In genomic region chr14:100286586-100287241, GRCm38 (mm10) we compare ENCODE assay signal across 9 mouse cellular contexts. TPM values are rescaled to one million over a fixed set of nuclear protein-coding genes. Genes with fewer than 3 reads are reported as not detected.
DNase-seq lines count a peak whose midpoint lies in the region; ATAC-seq and TF ChIP-seq lines count a peak whose summit lies in the region.
"Had no signal": no experiment of that assay in that cellular context is flagged by ENCODE, and none has a peak within 500 bp of the region (broad histone marks: within the 10 kb centered on the region; RNA-seq: fewer than 3 reads in every experiment).

No protein-coding gene starts in this region.

- WGBS in kidney, embryonic 14.5 days: 5% methylated on average over 19 of the region's 19 CpGs
- WGBS in heart, embryonic 10.5 days: 7% methylated on average over 19 of the region's 19 CpGs

- H3K9ac ChIP-seq in kidney, embryonic 14.5 days (ENCODE audit: low read depth, low read length): peak overlapping the region; percentile 61; the same call in 1 of the 2 replicates

- peak overlapping the region; percentile 84; the same call in 1 of the 2 replicates for H3K27ac ChIP-seq in kidney, embryonic 14.5 days (ENCODE audit: low read depth, low read length)
- H3K27ac ChIP-seq in cortical plate, adult 2 months (ENCODE audit: insufficient read depth, low read length): 0 out of 2 replicates have a peak overlapping the region, but pooled peaks have one; percentile 24
- peak overlapping the region; percentile 90 for H3K27ac ChIP-seq in heart, embryonic 10.5 days

- H3K4me2 ChIP-seq in kidney, embryonic 14.5 days (replicated peaks; ENCODE audit: low read depth, low read length): peak overlapping the region; percentile 89

- H3K9me3 ChIP-seq in kidney, embryonic 14.5 days (ENCODE audit: control insufficient read depth, low read length): no peaks in the 10 kb centered on the region
- H3K9me3 ChIP-seq in heart, embryonic 10.5 days: no peaks in the 10 kb centered on the region

- no peaks in the 10 kb centered on the region for H3K27me3 ChIP-seq in kidney, embryonic 14.5 days (ENCODE audit: control insufficient read depth, insufficient read depth, low read length)
- 0 out of 2 replicates have a peak, but pooled peaks cover 4% of the 10 kb centered on the region for H3K27me3 ChIP-seq in heart, embryonic 10.5 days (ENCODE audit: insufficient read depth, poor library complexity, severe bottlenecking)

- no peak for TF ChIP-seq POLR2A in cortical plate, adult 2 months (IDR thresholded peaks at IDR 0.05; ENCODE audit: extremely low read depth, insufficient read depth, low read length)

- H3K4me1 ChIP-seq in kidney, embryonic 14.5 days (ENCODE audit: control insufficient read depth, insufficient read depth, low read length): peaks cover 12% of the 10 kb centered on the region; the same call in 1 of the 2 replicates
- H3K4me1 ChIP-seq in cortical plate, adult 2 months (ENCODE audit: control insufficient read depth, insufficient read depth, low read length): peaks cover 7% of the 10 kb centered on the region; the same call in 1 of the 2 replicates
- peaks cover 16% of the 10 kb centered on the region; the same call in 1 of the 2 replicates for H3K4me1 ChIP-seq in heart, embryonic 10.5 days

- no peaks in the 10 kb centered on the region for H3K36me3 ChIP-seq in kidney, embryonic 14.5 days (ENCODE audit: control insufficient read depth, insufficient read depth, low read length)
- H3K36me3 ChIP-seq in heart, embryonic 10.5 days: no peaks in the 10 kb centered on the region
- H3K36me3 ChIP-seq: G1E had no signal

- intact Hi-C loops in left cerebral cortex, postnatal 25 days (cut with DNase I): loop anchor here (5.0 kb wide), 3 partner anchors 71 to 344 kb away; no protein-coding TSS in a partner anchor

- no peak for TF ChIP-seq CTCF in cortical plate, adult 2 months (IDR thresholded peaks at IDR 0.05; ENCODE audit: extremely low read depth, insufficient read depth, low read length)

- peak overlapping the region; percentile 58 for H3K4me3 ChIP-seq in kidney, embryonic 14.5 days (ENCODE audit: low read length)
- peak overlapping the region; percentile 89 for H3K4me3 ChIP-seq in cortical plate, adult 2 months (ENCODE audit: insufficient read depth, low read length)
- H3K4me3 ChIP-seq in heart, embryonic 10.5 days: peak overlapping the region; percentile 79

- no peak for ATAC-seq in kidney, embryonic 14.5 days (ENCODE audit: low FRiP score, low TSS enrichment)

- DNase-seq in kidney, adult 11 months: no peak
- no peak for DNase-seq in heart, embryonic 10.5 days (ENCODE audit: low spot score)
- peak; percentile 37 to 39 for DNase-seq in left cerebral cortex, postnatal 25 days (ENCODE audit: low spot score in 2 of 2)
- DNase-seq in neural tube, embryonic 10.5 days (ENCODE audit: extremely low spot score, low spot score): peak; percentile 49
- DNase-seq in testis, postnatal 14 days (ENCODE audit: low spot score): no peak
- no peak for DNase-seq in c-Kit-positive CD71-positive TER-119-positive erythroid progenitor cells, embryonic 14.5 days (ENCODE audit: low spot score)

RNA-seq across cellular contexts. Expression of gene Klf12, which starts 2.2 kb away (rescaled TPM):
- 7.1 and 10.1 TPM in 2 replicates for polyA plus RNA-seq in kidney, embryonic 14.5 days (2014; fragmentation: Nextera tagmentation; extraction: Ambion mirVana)
- 19.5 and 22.4 TPM in 2 replicates for polyA plus RNA-seq in cortical plate, adult 2 months (2012; rRNA removed)
- 5.7 and 8.4 TPM in 2 replicates for polyA plus RNA-seq in heart, embryonic 10.5 days (2016; fragmentation: Nextera tagmentation; extraction: Ambion mirVana)
- 10 to 100 TPM; 45.1 to 51.3 TPM for total RNA-seq in left cerebral cortex, postnatal 25 days (2021)
- polyA plus RNA-seq: G1E had no signal

Comparison
In these comparisons a context has a peak if more than half of its experiments do, and no peak if none do; other contexts are left out.
1. H3K27ac ChIP-seq: peak in every context shown above with its lines; median percentile 90 in heart, embryonic 10.5 days; 84 in kidney, embryonic 14.5 days; 24 in cortical plate, adult 2 months.
2. DNase-seq: peak in left cerebral cortex, postnatal 25 days (2 of 2) and neural tube, embryonic 10.5 days (single experiment); none in kidney, adult 11 months (single experiment), heart, embryonic 10.5 days (single experiment), testis, postnatal 14 days (single experiment) and c-Kit-positive CD71-positive TER-119-positive erythroid progenitor cells, embryonic 14.5 days (single experiment).
3. Peak in every context shown above with its lines, with median percentiles within 50 percentile points of each other: H3K4me3 ChIP-seq.